Mouse (Mus musculus) CD4-positive, CD25-positive, alpha-beta regulatory T cell, adult 2 months (primary cell): ENCODE results near the gene Map4k2.

ENCODE experiments used
- DNase-seq: peaks from one replicate; pipeline ENCODE4 v3.0.0-alpha.2; 2012; ENCODE audit warnings: low read depth, low spot score

The Map4k2 gene

DNA sequence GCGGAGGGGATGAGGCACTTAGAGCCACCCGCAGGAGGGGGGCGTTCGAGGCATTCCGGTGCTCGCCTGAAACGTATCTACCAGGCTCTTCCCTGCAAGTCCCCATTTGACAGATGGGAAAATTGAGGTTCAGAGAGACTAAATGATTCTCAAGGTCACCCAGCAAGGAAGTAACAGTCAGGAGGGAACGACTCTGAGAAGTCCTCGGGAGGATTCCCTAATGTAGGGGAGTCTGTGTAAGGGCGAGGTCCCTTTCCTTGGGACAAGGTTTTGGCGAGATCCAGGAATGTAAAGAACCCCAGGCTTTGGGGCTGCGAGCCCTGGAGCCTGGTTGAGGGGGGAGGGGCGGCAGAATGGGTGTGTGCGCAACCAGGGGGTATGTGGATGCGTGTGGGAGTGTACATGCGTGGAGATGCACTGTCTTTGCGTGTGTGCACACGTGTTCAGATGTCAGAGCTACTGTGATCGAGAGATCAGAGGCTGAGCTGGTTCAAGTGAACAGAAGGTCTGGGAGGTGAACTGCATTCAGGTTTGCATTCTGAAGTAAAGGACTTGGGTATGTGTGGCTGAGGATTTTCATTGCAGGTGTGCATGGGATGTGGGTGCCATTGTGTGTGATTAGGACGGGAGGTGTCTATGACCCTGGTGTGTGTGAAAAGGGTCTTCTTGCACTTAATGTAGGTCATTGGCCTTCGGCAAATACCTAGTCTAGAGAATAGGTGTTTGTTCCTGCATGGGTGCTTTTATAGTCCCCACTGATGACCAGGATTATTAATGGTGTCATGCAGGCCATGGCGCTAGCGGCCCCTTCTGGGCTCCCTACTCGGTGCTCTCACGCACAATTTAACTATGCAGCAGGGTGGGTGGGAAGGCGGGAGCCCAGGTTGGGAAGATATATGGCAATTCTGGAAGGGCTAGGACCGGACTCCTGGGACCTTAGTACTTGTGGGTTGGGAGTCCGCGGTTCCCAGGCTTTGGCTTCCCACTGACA is 59.5 kb downstream of the Map4k2 start:
- peak; percentile 86 for DNase-seq

DNA sequence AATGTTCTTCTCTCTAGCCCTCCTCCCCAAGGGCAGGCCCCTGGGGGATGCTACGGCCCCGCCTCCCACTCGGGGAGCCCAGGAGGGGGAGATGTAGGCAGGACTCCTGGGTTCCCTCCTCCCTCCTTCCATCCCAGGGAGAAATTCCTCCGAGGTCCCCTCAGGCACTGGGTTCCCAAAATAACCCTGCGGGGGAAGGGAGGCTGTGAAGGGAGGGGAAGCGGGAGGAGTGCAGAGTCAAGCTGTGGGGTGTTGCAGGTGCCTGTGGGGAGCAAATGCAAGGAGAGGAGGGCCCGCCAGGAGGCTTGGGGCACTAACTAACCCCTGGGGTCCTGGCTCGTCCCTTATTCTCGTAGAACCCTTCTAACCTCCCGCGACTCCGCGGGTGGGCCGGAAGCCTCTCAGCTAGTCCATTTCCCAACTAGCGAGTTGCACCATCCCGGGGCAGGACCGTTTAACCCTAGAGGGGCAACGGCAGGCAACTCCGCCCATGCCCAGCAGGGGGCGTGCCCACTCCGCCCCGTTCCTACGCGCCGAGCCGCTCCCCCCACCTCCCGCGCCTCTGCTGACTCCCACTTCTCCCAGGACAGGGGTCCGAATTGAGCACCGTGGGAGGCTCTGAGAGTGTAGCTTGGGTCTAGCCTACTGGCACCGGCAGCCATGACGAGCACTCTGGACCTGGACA is 60.3 kb downstream of the Map4k2 start:
- DNase-seq = peak; percentile 88

DNA sequence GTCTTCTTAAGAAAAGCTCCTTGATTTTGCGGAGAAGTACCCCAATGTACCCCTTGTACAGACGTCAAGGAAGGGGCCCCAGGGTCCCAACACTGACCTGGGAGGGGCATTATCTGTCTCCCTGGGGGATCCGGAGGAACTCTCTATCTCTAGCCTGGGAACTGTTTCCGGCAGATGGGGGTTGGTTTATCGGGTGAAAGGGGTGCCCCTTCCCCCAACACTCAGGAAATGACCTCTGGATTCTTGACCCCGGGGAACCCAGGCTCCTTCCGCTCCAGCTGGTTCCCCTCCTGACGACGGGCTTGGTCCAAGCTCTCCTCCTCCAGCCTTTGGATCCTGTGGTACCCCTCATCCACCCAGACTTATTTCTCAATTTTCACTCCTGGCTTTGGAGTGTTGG is 61.0 kb downstream of the Map4k2 start:
- no peak for DNase-seq

GRCm38 (mm10) chr19:6403869-6404268 is 62.9 kb downstream of the Map4k2 start:
- DNase-seq = no peak
